Mouse (Mus musculus) heart, postnatal 10 days (tissue): ENCODE results near the gene Fdxacb1. TPM values are rescaled to one million over a fixed set of nuclear protein-coding genes. Genes with fewer than 3 reads are reported as not detected.

Source experiments
- DNase-seq, 2 experiments: peaks; one replicate each; pipeline ENCODE4 v3.0.0; 2021
- intact Hi-C: fragments of 180-260 bp; cut with DNase I; formaldehyde crosslinking; loops from one replicate; pipeline ENCODE4 v1.15.1; 2025
- total RNA-seq, 2 experiments: library from RNA; stranded (reverse); gene quantifications; 2 replicates each; pipeline ENCODE4 v1.2.3; 2021

Gene Fdxacb1
- 1 to 10 TPM; 6.6 to 6.9 TPM for total RNA-seq

- intact Hi-C loops = loop anchor here (5.0 kb wide), 3 partner anchors 71 to 166 kb away; partner anchors contain the start of genes Nkapd1, Pih1d2, Sdhd and Timm8b
- DNase-seq = peak; percentile 99
These were observed at the start of gene Fdxacb1 for GRCm38 (mm10) chr9:50768107-50769002. Gene Fdxacb1, plus strand, starts transcription at chr9:50768236.

GRCm38 (mm10) chr9:50718878-50719277 lies 49.2 kb upstream of the Fdxacb1 start:
- intact Hi-C loops = no loop called here

GRCm38 (mm10) chr9:50721061-50721460 lies 47.0 kb upstream of the Fdxacb1 start:
- no peak for DNase-seq
- intact Hi-C loops = no loop called here

More at GRCm38 (mm10) chr9:50718878-50719277, 49.2 kb upstream of the Fdxacb1 start:
- DNase-seq = no peak

GRCm38 (mm10) chr9:50722451-50722911 lies 45.6 kb upstream of the Fdxacb1 start:
- DNase-seq = peak; percentile 39 to 55

GRCm38 (mm10) chr9:50723406-50723805 lies 44.6 kb upstream of the Fdxacb1 start:
- intact Hi-C loops = loop anchor here (1.0 kb wide), 1 partner anchor 30 kb away; no protein-coding TSS in a partner anchor

More at GRCm38 (mm10) chr9:50722451-50722911, 45.6 kb upstream of the Fdxacb1 start:
- intact Hi-C loops = no loop called here

GRCm38 (mm10) chr9:50724147-50724546 lies 43.9 kb upstream of the Fdxacb1 start:
- no peak for DNase-seq
- intact Hi-C loops = no loop called here

More at GRCm38 (mm10) chr9:50723406-50723805, 44.6 kb upstream of the Fdxacb1 start:
- peak; percentile 90 to 92 for DNase-seq

GRCm38 (mm10) chr9:50724661-50725330 lies 43.2 kb upstream of the Fdxacb1 start:
- DNase-seq = no peak
- intact Hi-C loops = no loop called here

GRCm38 (mm10) chr9:50725921-50726590 lies 42.0 kb upstream of the Fdxacb1 start:
- no peak for DNase-seq
- intact Hi-C loops = no loop called here

- intact Hi-C loops = no loop called here
- peak in 1 of 2 experiments; percentile 40 for DNase-seq
These were observed 40.7 kb upstream of the Fdxacb1 start for GRCm38 (mm10) chr9:50727171-50727924.

GRCm38 (mm10) chr9:50727925-50728651 lies 39.9 kb upstream of the Fdxacb1 start:
- intact Hi-C loops = no loop called here
- peak; percentile 76 to 79 for DNase-seq

- intact Hi-C loops = no loop called here
- DNase-seq = no peak
These were observed 38.4 kb upstream of the Fdxacb1 start for GRCm38 (mm10) chr9:50729600-50729999.

GRCm38 (mm10) chr9:50732560-50732959 lies 35.5 kb upstream of the Fdxacb1 start:
- no peak for DNase-seq
- intact Hi-C loops = loop anchor here (10.0 kb wide), 1 partner anchor 288 kb away; no protein-coding TSS in a partner anchor

GRCm38 (mm10) chr9:50734989-50735388 lies 33.0 kb upstream of the Fdxacb1 start:
- DNase-seq = peak; percentile 68 to 82
- intact Hi-C loops = loop anchor here (1.0 to 10.0 kb wide), 3 partner anchors 26 to 290 kb away; no protein-coding TSS in a partner anchor

- DNase-seq = peak; percentile 96 to 97
- intact Hi-C loops = loop anchor here (10.0 kb wide), 1 partner anchor 294 kb away; no protein-coding TSS in a partner anchor
These were observed 28.8 kb upstream of the Fdxacb1 start, which contains the start of gene Dixdc1 for GRCm38 (mm10) chr9:50738914-50739870. Gene Dixdc1, minus strand, starts transcription at chr9:50739517.

- intact Hi-C loops = no loop called here
- no peak for DNase-seq
These were observed 26.9 kb upstream of the Fdxacb1 start for GRCm38 (mm10) chr9:50740867-50741784.

GRCm38 (mm10) chr9:50742261-50742660 lies 25.8 kb upstream of the Fdxacb1 start:
- no peak for DNase-seq
- intact Hi-C loops = no loop called here

GRCm38 (mm10) chr9:50742744-50743143 lies 25.3 kb upstream of the Fdxacb1 start:
- intact Hi-C loops = no loop called here
- DNase-seq = no peak
